Mouse (Mus musculus) liver, postnatal 0 days (tissue): ENCODE measurements around the gene Myh9.

Source experiments
- CTCF ChIP-seq: sonication (generic); IDR thresholded peaks from 2 replicates; pipeline ENCODE4 v1.5.1; 2016; ENCODE audit warnings: antibody characterized with exemption, low read depth
- EP300 ChIP-seq: IDR thresholded peaks from 2 replicates; pipeline ENCODE4 v1.6.1; 2016; ENCODE audit warnings: antibody characterized with exemption, low read depth, mild to moderate bottlenecking

GRCm38 (mm10) chr15:77782449-77783014 is 59.4 kb downstream of the Myh9 start:
- TF ChIP-seq EP300 = no peak
- peak; percentile 74 for TF ChIP-seq CTCF
